ENCODE assay signal across 18 mouse cellular contexts in the genomic region with DNA sequence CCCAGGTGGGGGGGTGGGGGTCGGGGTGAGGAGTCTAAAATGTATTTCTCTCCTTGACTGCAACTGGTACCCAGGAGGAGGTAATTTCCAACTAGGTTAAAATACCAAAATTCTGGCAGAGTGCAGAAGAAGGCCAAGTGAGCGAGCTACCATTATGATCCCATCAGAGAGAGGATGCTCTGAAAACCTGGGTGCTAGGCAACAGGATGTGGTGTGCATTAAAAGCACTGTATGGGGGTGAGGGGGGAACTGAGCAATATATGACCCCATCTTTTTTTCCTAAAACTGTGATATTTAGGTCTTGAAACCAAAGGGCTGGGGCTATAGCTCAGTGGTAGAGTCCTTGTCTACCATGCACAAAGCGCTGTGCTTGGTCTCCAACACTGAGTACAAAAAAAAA. TPM values are rescaled to one million over a fixed set of nuclear protein-coding genes. Genes with fewer than 3 reads are reported as not detected.
A peak's percentile ranks its signal among the peaks of the same experiment; 100 is the strongest.
DNase-seq lines count a peak whose midpoint lies in the region; TF ChIP-seq lines count a peak whose summit lies in the region.
"Had no signal": no experiment of that assay in that cellular context is flagged by ENCODE, and none has a peak within 500 bp of the region (broad histone marks: within the 10 kb centered on the region; RNA-seq: fewer than 3 reads in every experiment).

No protein-coding gene starts in this region.

- DNase-seq in CD4-positive helper T cell, adult 2 months (ENCODE audit: low read depth, low spot score): peak; percentile 44
- peak; percentile 38 for DNase-seq in CD4-positive, CD25-positive, alpha-beta regulatory T cell, adult 2 months (ENCODE audit: low read depth, low spot score)
- DNase-seq in induced T-regulatory cell, adult 2 months (ENCODE audit: low read depth): peak; percentile 47
- no peak for DNase-seq in midbrain, embryonic 10.5 days (ENCODE audit: low spot score)
- no peak for DNase-seq in left cerebral cortex, postnatal 10 days (ENCODE audit: extremely low spot score in 1 of 2, low spot score in 2 of 2)
- DNase-seq: adrenal gland, adult 8-10 months; adrenal gland, postnatal 36 days; cerebellum, adult 11 months; cerebellum, adult 8-10 months; cerebellum, postnatal 25 days; gastrocnemius, postnatal 14 days had no signal

- peaks cover 5% of the 10 kb centered on the region for H3K4me1 ChIP-seq in small intestine, adult 2 months (ENCODE audit: control insufficient read depth, insufficient read depth, insufficient read length, low read length)
- H3K4me1 ChIP-seq in midbrain, embryonic 10.5 days: no peaks in the 10 kb centered on the region
- H3K4me1 ChIP-seq: embryonic facial prominence, embryonic 12.5 days; heart, embryonic 12.5 days; hindbrain, embryonic 10.5 days had no signal

- H3K4me3 ChIP-seq in small intestine, adult 2 months (ENCODE audit: low read depth, low read length): no peak overlapping the region
- H3K4me3 ChIP-seq in midbrain, embryonic 10.5 days: no peak overlapping the region
- H3K4me3 ChIP-seq: embryonic facial prominence, embryonic 12.5 days; heart, embryonic 12.5 days; hindbrain, embryonic 10.5 days had no signal

- H3K36me3 ChIP-seq in small intestine, adult 2 months (ENCODE audit: control insufficient read depth, insufficient read depth, low read length): peaks cover 26% of the 10 kb centered on the region
- H3K36me3 ChIP-seq in midbrain, embryonic 10.5 days: peaks cover 16% of the 10 kb centered on the region

- TF ChIP-seq CTCF in small intestine, adult 2 months (IDR thresholded peaks at IDR 0.05; ENCODE audit: extremely low read depth, insufficient read length, insufficient replicate concordance, low read depth, low read length): no peak

- no peaks in the 10 kb centered on the region for H3K9me3 ChIP-seq in midbrain, embryonic 10.5 days (replicated peaks)
- H3K9me3 ChIP-seq: embryonic facial prominence, embryonic 12.5 days; heart, embryonic 12.5 days; hindbrain, embryonic 10.5 days had no signal

- 85% methylated on average over 3 of the region's 3 CpGs for WGBS in small intestine, adult 2 months
- WGBS in midbrain, embryonic 10.5 days: 87% methylated on average over 3 of the region's 3 CpGs

- no peak for TF ChIP-seq POLR2A in small intestine, adult 2 months (IDR thresholded peaks at IDR 0.05; ENCODE audit: low read depth, low read length)

- no peaks in the 10 kb centered on the region for H3K27me3 ChIP-seq in small intestine, adult 2 months (ENCODE audit: control insufficient read depth, insufficient read depth, low read length)
- H3K27me3 ChIP-seq in midbrain, embryonic 10.5 days (ENCODE audit: low read depth, poor library complexity, severe bottlenecking): no peaks in the 10 kb centered on the region
- H3K27me3 ChIP-seq: CH12.LX; embryonic facial prominence, embryonic 12.5 days; heart, embryonic 12.5 days; Patski had no signal

- H3K27ac ChIP-seq in small intestine, adult 2 months (ENCODE audit: insufficient read depth, low read depth, low read length): 0 out of 2 replicates have a peak overlapping the region, but pooled peaks have one; percentile 23
- no peak overlapping the region for H3K27ac ChIP-seq in midbrain, embryonic 10.5 days (replicated peaks)
- H3K27ac ChIP-seq: embryonic facial prominence, embryonic 12.5 days; hindbrain, embryonic 10.5 days; hindbrain, embryonic 14.5 days had no signal

- intact Hi-C loops in left cerebral cortex, postnatal 10 days (cut with DNase I): no loop called here

RNA-seq across cellular contexts. Expression of gene Zbtb8a, which starts 13.5 kb away (rescaled TPM):
- 2.3 and 5.0 TPM in 2 replicates for polyA plus RNA-seq in small intestine, adult 2 months (2012; rRNA removed)
- 7.5 and 9.4 TPM in 2 replicates for polyA plus RNA-seq in midbrain, embryonic 10.5 days (2016; fragmentation: Nextera tagmentation; extraction: Ambion mirVana)
- total RNA-seq in left cerebral cortex, postnatal 10 days (2021): 1 to 10 TPM; 7.6 to 8.5 TPM

RNA-seq across cellular contexts. Expression of gene Zbtb8os, which starts 28.9 kb away (rescaled TPM):
- polyA plus RNA-seq in small intestine, adult 2 months (2012; rRNA removed): 5.4 and 9.6 TPM in 2 replicates
- 48.3 and 49.6 TPM in 2 replicates for polyA plus RNA-seq in midbrain, embryonic 10.5 days (2016; fragmentation: Nextera tagmentation; extraction: Ambion mirVana)
- 10 to 100 TPM; 18.9 to 24.7 TPM for total RNA-seq in left cerebral cortex, postnatal 10 days (2021)

RNA-seq across cellular contexts. Expression of gene Rbbp4, which starts 29.2 kb away (rescaled TPM):
- 3.7 and 6.1 TPM in 2 replicates for polyA plus RNA-seq in small intestine, adult 2 months (2012; rRNA removed)
- 522 and 529 TPM in 2 replicates for polyA plus RNA-seq in midbrain, embryonic 10.5 days (2016; fragmentation: Nextera tagmentation; extraction: Ambion mirVana)
- 100 to 1,000 TPM; 124 to 134 TPM for total RNA-seq in left cerebral cortex, postnatal 10 days (2021)

Comparison
In these comparisons a context has a peak if more than half of its experiments do, and no peak if none do; other contexts are left out.
1. DNase-seq: peak in CD4-positive helper T cell, adult 2 months (single experiment), CD4-positive, CD25-positive, alpha-beta regulatory T cell, adult 2 months (single experiment) and induced T-regulatory cell, adult 2 months (single experiment); none in midbrain, embryonic 10.5 days (single experiment) and left cerebral cortex, postnatal 10 days (0 of 2).
2. RNA of gene Rbbp4, which starts 29.2 kb away (polyA plus RNA-seq): 522 to 529 TPM in midbrain, embryonic 10.5 days; 3.7 to 6.1 TPM in small intestine, adult 2 months; every median in the first group is over 10 times any median in the second.